Mouse (Mus musculus): ENCODE measurements around the gene Myt1l.

GRCm38 (mm10) chr12:29555718-29556117 lies 27.5 kb downstream of the Myt1l start:
- TF ChIP-seq CTCF (IDR thresholded peaks at IDR 0.05; ENCODE audit: low read depth, low read length) (no peak), POLR2A (IDR thresholded peaks at IDR 0.05; ENCODE audit: extremely low read depth, insufficient read depth, low read length) (no peak)

Measured in liver, adult 2 months (tissue).